Mouse (Mus musculus): ENCODE results near the gene Chuk. TPM values are rescaled to one million over a fixed set of nuclear protein-coding genes. Genes with fewer than 3 reads are reported as not detected.

Gene Chuk
- polyA plus RNA-seq, 1 experiment: 0.37 TPM

GRCm38 (mm10) chr19:44063773-44064172 is 43.5 kb downstream of the Chuk start:
- Histone ChIP-seq H3K9me3 (ENCODE audit: control insufficient read depth, low read length) (no peaks in the 10 kb centered on the region), H3K27me3 (ENCODE audit: control insufficient read depth) (no peaks in the 10 kb centered on the region), H3K4me1 (ENCODE audit: control insufficient read depth) (peaks cover 4% of the 10 kb centered on the region), H3K4me3 (replicated peaks) (no peak overlapping the region), H3K36me3 (ENCODE audit: control insufficient read depth) (peaks cover 12% of the 10 kb centered on the region)
- no peak for TF ChIP-seq GATA1 (IDR thresholded peaks at IDR 0.05; ENCODE audit: low read length)
- no peak for TF ChIP-seq TAL1 (IDR thresholded peaks at IDR 0.05; ENCODE audit: low read length)

GRCm38 (mm10) chr19:44060226-44060625 is 47.1 kb downstream of the Chuk start:
- TF ChIP-seq TAL1 (IDR thresholded peaks at IDR 0.05; ENCODE audit: low read length) (no peak), GATA1 (IDR thresholded peaks at IDR 0.05; ENCODE audit: low read length) (no peak)
- no peaks in the 10 kb centered on the region for H3K27me3 ChIP-seq (ENCODE audit: control insufficient read depth)
- no peaks in the 10 kb centered on the region for H3K9me3 ChIP-seq (ENCODE audit: control insufficient read depth, low read length)
- H3K4me1 ChIP-seq (ENCODE audit: control insufficient read depth): no peaks in the 10 kb centered on the region
- no peak overlapping the region for H3K4me3 ChIP-seq (replicated peaks)
- peaks cover 15% of the 10 kb centered on the region for H3K36me3 ChIP-seq (ENCODE audit: control insufficient read depth)

DNA sequence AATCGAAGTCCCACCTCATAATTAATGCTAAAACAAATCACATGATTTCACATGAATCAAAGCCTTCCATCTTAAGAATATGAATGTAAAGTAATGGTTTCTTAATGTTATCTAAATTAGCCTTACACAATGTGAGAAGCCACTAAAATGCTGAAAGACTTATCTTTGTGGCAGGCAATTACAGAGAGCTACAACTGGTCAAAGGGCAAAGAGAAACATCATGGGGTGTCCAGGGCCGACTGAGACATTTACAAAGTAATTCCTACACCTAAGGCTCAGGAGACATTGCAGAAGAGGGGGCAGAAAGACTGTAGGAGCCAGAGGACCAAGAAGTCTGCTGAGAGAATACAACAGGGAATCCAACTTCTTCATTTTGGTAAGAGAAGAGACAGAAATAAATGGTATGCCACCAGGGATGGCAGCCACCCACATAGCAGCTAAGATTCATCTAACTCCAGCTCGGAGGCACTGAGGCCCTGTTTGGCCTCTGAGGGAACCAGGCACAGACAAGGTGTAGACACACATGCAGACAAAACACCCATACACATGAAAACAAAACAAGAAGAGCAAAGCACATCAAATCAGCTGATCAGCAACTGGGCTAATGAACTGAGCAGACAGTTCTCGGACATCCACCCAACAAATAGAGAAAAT is 52.0 kb downstream of the Chuk start:
- TF ChIP-seq TAL1 (IDR thresholded peaks at IDR 0.05; ENCODE audit: low read length): no peak
- TF ChIP-seq GATA1 (IDR thresholded peaks at IDR 0.05; ENCODE audit: low read length): no peak

DNA sequence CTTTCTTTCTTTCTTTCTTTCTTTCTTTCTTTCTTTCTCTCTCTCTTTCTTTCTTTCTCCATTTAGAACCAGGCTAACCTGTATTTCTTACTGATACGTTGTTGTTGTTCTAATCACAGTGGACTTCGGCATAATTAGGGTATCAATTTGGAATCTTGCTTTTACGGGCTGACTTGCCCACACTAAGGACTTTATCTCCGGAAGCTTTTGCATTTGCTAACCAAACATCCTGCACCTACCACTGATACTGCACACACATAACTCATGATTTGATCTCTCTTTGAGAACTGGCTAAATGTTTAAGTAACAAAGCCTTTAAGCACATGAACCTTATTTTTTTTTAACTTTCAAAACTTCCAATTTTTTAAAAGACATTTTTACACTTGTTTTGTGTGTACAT is 56.9 kb downstream of the Chuk start:
- Histone ChIP-seq H3K27me3 (ENCODE audit: control insufficient read depth) (no peaks in the 10 kb centered on the region), H3K36me3 (ENCODE audit: control insufficient read depth) (peaks cover 20% of the 10 kb centered on the region), H3K9me3 (ENCODE audit: control insufficient read depth, low read length) (no peaks in the 10 kb centered on the region), H3K4me3 (replicated peaks) (no peak overlapping the region), H3K4me1 (ENCODE audit: control insufficient read depth) (no peaks in the 10 kb centered on the region)
- TF ChIP-seq TAL1 (IDR thresholded peaks at IDR 0.05; ENCODE audit: low read length) (no peak), GATA1 (IDR thresholded peaks at IDR 0.05; ENCODE audit: low read length) (no peak)

More for the DNA sequence above, 52.0 kb downstream of the Chuk start:
- no peak overlapping the region for H3K4me3 ChIP-seq (replicated peaks)
- H3K36me3 ChIP-seq (ENCODE audit: control insufficient read depth): peaks cover 16% of the 10 kb centered on the region
- H3K9me3 ChIP-seq (ENCODE audit: control insufficient read depth, low read length): no peaks in the 10 kb centered on the region
- no peaks in the 10 kb centered on the region for H3K4me1 ChIP-seq (ENCODE audit: control insufficient read depth)
- no peaks in the 10 kb centered on the region for H3K27me3 ChIP-seq (ENCODE audit: control insufficient read depth)

DNA sequence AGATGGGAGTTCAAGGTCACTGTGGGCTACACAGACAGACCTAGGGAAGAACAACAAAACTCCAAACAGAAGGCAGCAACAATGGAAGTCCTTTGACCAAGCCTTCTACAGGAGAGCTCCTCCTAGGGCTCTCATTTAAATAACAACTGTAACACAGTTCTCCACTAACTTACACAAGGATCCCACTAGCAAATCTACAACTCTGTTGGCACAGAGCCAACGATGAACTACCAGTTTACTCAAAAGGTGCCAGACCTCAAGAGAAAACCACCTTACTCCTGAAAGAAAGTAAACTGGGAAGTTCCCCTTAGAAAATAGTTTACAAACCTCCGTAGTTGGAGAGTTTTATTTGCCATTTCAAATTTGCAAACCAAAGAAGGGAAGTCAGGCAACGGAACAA is 58.0 kb downstream of the Chuk start:
- Histone ChIP-seq H3K27me3 (ENCODE audit: control insufficient read depth) (no peaks in the 10 kb centered on the region), H3K9me3 (ENCODE audit: control insufficient read depth, low read length) (no peaks in the 10 kb centered on the region), H3K4me1 (ENCODE audit: control insufficient read depth) (no peaks in the 10 kb centered on the region), H3K36me3 (ENCODE audit: control insufficient read depth) (peaks cover 19% of the 10 kb centered on the region), H3K4me3 (replicated peaks) (no peak overlapping the region)
- TF ChIP-seq GATA1 (IDR thresholded peaks at IDR 0.05; ENCODE audit: low read length): no peak
- TF ChIP-seq TAL1 (IDR thresholded peaks at IDR 0.05; ENCODE audit: low read length): no peak

GRCm38 (mm10) chr19:44045847-44046246 is 61.4 kb downstream of the Chuk start:
- Histone ChIP-seq H3K4me1 (ENCODE audit: control insufficient read depth) (no peaks in the 10 kb centered on the region), H3K9me3 (ENCODE audit: control insufficient read depth, low read length) (no peaks in the 10 kb centered on the region), H3K36me3 (ENCODE audit: control insufficient read depth) (peaks cover 11% of the 10 kb centered on the region), H3K4me3 (replicated peaks) (no peak overlapping the region), H3K27me3 (ENCODE audit: control insufficient read depth) (no peaks in the 10 kb centered on the region)
- TF ChIP-seq GATA1 (IDR thresholded peaks at IDR 0.05; ENCODE audit: low read length) (no peak), TAL1 (IDR thresholded peaks at IDR 0.05; ENCODE audit: low read length) (no peak)

- Histone ChIP-seq H3K4me3 (replicated peaks) (no peak overlapping the region), H3K27me3 (ENCODE audit: control insufficient read depth) (no peaks in the 10 kb centered on the region), H3K9me3 (ENCODE audit: control insufficient read depth, low read length) (no peaks in the 10 kb centered on the region), H3K36me3 (ENCODE audit: control insufficient read depth) (peaks cover 23% of the 10 kb centered on the region), H3K4me1 (ENCODE audit: control insufficient read depth) (no peaks in the 10 kb centered on the region)
- no peak for TF ChIP-seq TAL1 (IDR thresholded peaks at IDR 0.05; ENCODE audit: low read length)
- TF ChIP-seq GATA1 (IDR thresholded peaks at IDR 0.05; ENCODE audit: low read length): no peak
These were observed 65.2 kb downstream of the Chuk start for GRCm38 (mm10) chr19:44042121-44042520.

DNA sequence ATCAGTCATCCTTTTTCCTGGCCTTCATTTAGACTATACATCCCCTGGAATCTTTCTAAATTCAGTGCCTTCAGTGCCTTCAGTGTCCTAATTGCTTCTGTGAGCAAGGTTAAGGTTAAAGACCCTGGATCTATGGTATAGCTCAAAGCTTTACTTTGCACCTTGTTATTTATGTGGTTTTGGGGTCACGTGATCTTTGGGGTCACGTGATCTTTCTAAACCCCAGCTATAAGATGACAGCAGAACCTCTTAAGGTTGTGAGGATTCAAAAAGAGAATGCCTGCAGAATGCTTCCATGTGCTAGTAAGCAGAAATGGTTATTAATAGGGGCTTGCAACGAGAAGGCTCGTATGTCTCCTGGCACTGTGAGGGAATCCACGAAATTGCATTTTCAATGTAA is 73.9 kb downstream of the Chuk start:
- Histone ChIP-seq H3K4me1 (ENCODE audit: control insufficient read depth) (no peaks in the 10 kb centered on the region), H3K4me3 (replicated peaks) (no peak overlapping the region), H3K36me3 (ENCODE audit: control insufficient read depth) (peaks cover 23% of the 10 kb centered on the region), H3K27me3 (ENCODE audit: control insufficient read depth) (no peaks in the 10 kb centered on the region), H3K9me3 (ENCODE audit: control insufficient read depth, low read length) (no peaks in the 10 kb centered on the region)
- TF ChIP-seq GATA1 (IDR thresholded peaks at IDR 0.05; ENCODE audit: low read length) (no peak), TAL1 (IDR thresholded peaks at IDR 0.05; ENCODE audit: low read length) (no peak)

DNA sequence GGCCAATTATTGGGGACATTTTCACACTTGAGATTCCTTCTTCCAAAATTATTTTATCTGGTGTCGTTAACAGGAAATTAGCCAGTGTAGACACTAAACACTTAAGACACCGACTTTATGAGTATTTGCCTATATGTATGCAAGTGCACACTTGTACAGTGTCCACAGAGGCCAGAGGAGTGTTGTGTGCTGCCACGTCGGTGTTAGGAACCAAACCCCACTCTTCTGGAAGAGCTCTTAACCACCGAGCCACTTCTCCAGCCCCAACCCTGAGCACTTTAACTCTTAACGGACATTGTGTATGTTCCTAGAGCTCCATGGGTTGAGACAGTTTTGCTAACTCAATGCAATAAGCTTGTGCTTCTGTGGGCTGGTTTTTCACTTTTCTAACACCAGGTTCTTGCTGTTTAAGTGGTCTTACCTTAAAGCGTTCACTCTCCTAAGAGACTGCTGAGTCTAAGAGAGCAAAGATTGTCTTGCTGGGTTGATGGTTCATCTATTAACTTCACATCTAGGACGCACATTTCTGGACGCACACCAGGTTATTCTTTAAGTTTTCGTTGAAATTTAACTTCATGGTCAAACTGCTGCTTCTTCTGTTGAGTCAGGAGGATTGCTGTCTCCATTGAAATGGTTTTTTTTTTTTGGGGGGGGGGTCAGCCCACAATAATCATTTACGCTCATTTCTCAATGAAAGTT is 75.1 kb downstream of the Chuk start:
- no peak overlapping the region for H3K4me3 ChIP-seq (replicated peaks)
- H3K27me3 ChIP-seq (ENCODE audit: control insufficient read depth): no peaks in the 10 kb centered on the region
- H3K9me3 ChIP-seq (ENCODE audit: control insufficient read depth, low read length): no peaks in the 10 kb centered on the region
- H3K4me1 ChIP-seq (ENCODE audit: control insufficient read depth): no peaks in the 10 kb centered on the region
- no peak for TF ChIP-seq TAL1 (IDR thresholded peaks at IDR 0.05; ENCODE audit: low read length)
- peaks cover 16% of the 10 kb centered on the region for H3K36me3 ChIP-seq (ENCODE audit: control insufficient read depth)
